Mouse (Mus musculus): Measurements from ENCODE around the gene Fam83d.
"Not testable (repeated sequence)": the region's sequence is repeated elsewhere in the genome, so short reads cannot be mapped to it uniquely, and the experiment has no call there.

Gene Fam83d

DNA sequence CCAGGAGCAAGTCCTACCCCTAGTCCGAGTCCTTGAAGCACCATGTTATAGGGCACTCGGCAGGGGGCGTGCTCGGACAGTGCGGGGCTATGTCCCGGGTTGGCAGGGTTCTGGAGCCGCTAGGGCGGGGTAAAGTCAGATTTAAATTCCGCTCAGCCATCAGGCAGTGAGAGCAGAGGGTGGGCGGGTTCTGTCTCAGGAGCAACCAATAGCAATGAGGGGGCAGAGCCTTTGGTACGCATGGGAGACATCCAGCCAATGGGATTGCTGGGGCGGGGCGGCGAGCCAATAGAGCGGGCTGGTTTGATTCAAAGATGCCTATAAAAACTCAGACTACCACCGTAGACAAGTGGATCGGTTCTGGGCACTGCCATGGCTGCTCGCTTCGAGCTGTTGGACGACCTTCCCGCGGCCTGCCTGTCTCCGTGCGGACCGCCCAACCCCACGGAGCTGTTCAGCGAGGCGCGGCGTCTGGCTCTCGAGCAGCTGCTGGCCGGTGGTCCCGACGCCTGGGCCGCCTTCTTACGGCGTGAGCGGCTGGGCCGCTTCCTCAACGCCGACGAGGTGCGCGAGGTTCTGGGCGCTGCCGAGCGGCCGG is at the start of gene Fam83d:
Gene Fam83d, plus strand, starts transcription at position 352 of the 598 bp plus-strand sequence.
- peak; percentile 91 to 94 for DNase-seq (ENCODE audit: low spot score in 2 of 2)

DNA sequence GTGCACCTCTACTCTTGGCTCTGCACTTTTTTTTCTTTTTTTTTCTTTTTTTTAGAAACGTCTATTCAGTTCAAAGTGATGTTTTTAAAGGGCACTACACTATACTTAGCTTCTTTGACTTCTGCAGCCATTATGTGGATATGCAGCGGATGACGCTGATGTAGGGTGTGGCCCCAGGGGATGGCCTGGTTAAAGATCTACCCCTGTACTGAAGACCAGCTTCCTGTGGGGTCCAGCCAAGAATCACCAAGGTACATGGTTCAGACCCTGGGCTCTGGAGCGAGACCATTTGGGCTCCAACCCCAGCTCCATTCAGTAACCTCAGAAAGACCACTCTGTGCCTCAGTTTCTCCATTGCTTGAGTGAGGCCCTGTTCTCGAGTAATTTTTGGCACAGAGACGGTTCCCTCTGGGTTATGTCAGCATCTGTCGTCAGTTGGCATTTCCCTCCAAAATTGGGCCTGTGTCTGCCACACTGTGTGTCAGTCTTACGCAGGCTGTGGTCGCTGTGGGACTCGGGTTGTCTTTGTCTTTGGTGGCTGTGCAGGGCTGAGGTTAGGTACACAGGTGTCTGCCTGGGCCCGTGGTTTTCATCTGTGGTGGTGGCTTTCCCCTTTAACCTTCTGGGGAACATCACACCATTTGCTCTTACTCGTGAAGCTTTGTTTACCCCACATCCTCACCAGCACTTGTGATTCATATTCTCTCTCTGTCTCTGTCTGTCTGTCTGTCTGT is 48.9 kb upstream of the Fam83d start:
- no peak for DNase-seq (ENCODE audit: low spot score in 2 of 2)

DNA sequence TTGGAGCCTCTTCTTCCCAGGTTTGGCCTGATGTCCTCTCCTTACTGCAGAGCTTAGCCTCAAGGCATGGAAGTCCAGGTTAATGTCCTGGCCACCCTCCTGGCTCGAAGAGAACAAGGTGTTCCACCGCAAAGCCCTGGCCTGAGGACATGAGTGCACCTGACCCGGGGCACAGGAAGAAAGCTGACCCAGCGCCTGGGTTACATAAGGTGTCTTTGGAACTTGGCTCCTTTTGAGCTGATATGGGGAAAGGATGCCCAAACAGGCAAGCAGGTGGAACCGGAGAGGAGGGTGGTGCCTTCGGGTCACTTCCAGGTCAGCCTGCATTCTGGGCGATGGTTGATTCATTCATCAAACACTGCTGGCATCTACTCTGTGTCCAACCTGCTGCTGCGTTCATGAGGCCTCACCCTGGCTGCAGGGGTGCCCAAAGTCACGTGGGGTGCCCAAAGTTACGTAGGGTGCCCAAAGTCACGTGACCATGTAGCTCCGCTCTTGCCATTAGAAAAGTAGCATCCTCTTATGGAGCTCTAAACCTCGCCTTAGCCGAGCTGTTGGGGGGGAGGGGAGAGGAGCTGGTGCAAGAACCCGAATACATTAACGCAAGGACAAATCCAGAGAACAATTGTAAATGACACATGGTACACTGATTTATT is 47.0 kb upstream of the Fam83d start:
- DNase-seq (ENCODE audit: low spot score in 2 of 2) = no peak

DNA sequence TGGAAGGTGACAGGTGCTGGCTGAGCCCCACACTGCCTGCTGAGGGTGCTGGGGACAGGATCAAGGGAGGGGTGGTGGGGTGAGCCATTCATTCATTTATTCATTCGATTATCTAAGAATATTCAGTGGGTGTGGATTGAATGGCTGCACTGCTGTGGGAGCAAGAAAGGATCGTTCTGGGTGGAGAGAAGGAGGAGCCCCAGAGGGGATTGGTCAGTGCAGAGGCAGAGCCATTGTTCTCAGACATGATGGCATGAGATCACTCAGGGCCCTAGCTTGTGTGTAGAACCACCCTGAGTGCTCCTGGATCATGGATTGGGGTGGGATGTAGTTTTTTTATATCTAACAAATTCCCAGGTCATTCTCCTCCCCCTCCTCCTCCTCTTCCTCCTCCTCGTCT is 46.4 kb upstream of the Fam83d start:
- no peak for DNase-seq (ENCODE audit: low spot score in 2 of 2)

DNA sequence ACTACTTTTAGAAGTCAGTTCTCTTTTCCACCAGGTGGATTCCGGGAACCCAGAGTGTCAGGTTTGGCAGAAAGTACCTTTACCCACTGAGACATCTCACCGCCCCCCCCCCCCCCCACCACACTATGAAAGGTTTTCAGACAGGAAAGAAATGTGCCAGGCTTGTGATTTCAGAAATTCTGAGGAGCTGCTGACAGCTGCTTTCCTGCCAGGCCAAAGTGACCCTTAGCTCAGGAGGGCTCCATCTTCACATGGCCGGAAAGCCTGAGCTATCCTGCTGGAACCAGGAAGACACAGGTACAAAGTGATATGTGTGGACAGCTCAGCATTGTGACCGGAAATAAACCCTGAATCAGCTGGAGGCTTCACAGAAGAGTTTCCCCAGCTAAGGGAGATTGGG is 45.8 kb upstream of the Fam83d start:
- no peak for DNase-seq (ENCODE audit: low spot score in 2 of 2)

DNA sequence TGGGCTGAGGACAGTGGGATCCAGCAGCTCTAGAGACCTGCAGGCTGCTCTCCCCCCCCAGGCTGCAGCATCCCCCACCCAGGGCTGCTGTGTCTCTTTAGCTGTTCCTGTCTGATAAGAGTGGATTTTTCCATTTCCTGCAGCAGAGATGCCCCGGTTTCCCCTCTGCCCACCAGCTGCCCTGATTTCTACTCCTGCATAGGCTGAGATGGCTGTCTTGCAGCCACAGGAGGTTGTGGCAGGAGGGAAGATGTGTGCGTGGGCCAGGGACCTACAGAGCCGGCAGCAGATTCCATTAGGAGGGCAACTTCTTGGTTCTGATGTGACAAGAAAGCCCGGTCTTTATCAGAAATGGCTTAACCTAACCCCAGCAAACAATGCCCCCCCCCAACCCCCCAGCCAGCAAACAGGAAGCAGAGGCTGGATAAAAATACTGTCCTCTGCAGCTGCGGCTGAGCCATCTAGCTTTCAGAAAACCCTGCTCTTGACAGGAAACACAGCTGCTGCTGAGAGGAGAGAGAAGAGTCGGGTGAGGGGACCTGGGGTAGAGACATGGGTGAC is 44.8 kb upstream of the Fam83d start:
- DNase-seq (ENCODE audit: low spot score in 2 of 2) = peak; percentile 62 to 68

DNA sequence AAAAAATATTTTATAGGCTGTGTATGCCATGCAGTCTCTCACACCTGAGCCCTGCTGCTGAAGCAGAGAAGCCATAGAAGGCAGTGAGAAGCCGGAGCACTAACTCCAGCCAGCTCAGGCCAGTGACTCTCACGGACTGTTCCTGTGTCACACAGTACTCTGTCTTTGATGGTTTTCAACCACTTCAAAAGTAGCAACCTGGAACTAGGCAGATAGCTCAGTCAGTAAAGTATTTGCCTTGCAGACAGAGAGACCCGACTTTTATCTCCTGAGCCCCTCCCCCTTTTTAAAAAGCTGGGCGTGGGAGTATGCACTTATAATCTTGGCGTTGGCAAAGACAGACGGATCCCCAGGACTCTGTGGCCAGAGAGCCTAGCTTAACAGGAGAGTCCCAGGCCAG is 44.1 kb upstream of the Fam83d start:
- no peak for DNase-seq (ENCODE audit: low spot score in 2 of 2)

DNA sequence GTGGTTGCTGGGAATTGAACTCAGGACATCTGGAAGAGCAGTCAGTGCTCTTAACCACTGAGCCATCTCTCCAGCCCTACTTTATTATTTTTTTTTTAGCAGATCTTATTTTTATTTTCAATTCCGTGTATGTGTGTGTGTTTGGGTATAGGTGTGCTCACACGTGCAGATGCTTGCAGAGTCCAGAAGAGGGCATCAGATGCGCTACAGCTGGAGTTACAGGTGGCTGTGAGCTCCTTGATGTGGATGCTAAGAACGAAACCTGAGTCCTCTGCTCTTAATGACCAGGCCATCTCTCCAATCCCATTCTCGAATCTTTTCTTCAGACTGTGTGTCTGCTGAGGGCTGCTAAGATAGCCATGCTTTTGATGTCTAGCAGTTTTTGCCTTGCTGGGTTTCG is 41.6 kb upstream of the Fam83d start:
- no peak for DNase-seq (ENCODE audit: low spot score in 2 of 2)

DNA sequence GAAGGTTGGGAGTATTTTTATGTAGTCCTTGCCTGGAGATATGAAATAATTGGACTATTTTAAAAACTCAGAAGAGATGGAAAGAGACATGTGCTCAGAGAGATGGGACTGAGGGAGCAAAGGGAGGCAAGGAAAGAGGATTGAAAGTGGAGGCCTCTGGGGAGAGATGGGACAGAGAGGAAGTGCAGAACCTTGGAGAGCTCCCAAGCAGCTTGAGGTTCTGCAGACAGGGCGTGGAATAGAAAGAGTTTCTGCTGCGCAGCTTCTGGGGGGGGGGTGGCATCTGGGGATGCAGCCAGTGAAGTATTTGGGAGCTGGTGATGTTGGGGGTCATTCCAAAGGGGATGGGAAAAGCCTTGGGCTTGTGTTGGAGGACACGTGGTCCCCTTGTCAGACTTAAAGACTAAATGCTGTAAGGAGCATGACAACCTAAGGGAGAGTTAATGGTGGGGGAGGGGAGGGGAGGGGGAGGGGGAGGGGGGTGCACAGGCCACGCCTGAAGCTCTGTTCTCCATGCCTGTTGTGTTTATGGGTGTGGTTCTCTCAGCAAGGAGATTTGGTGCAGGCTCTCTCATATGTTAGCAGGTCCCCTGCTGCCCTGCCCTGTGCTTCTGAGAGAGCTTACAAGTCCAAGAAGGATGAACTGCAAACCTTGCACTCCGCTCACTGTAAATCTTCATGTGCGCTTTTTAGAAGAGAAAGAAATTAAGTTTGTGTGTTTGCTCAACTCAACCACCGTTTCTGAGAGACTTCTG is 39.7 kb upstream of the Fam83d start:
- no peak for DNase-seq (ENCODE audit: low spot score in 2 of 2)

DNA sequence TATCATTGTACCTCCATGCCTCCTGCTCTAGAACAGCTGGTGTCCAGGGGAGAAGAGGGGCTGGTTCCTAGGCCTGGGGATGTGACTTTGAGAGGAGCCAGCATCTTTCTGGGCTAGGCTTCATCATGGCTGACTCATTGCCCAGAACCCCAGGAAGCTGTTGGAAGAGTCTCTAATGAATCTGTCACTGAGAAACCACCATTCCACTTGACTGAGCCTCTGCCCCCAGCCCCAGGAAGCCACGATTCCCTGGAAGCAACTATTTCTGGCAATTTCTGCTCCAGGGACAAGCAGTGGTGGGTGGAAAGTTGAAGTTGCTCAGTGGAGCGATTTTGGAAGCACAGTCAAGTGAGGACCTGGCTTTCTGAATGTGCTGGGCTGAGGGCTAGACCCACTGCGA is 37.0 kb upstream of the Fam83d start:
- peak in 1 of 2 experiments; percentile 44 for DNase-seq (ENCODE audit: low spot score in 2 of 2)

DNA sequence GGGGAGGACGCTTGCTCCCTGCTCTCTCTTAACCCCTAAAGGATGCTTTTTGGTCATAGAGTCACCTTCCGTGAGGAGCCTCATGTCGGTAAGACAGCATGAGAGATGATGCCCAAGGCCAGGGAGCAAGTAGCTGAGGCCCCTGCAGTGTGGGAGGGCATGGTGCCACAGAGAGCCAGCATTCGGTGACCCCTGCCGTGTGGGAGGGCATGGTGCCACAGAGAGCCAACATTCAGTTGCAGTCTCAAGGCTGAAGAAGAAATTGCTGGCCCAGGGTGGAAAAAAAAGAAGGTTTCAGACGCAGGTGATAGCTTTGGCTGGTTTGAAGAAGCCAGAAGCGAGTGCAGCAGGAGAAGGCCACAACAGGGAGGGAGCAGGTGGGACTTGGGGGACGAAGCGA is 35.4 kb upstream of the Fam83d start:
- DNase-seq (ENCODE audit: low spot score in 2 of 2) = no peak

DNA sequence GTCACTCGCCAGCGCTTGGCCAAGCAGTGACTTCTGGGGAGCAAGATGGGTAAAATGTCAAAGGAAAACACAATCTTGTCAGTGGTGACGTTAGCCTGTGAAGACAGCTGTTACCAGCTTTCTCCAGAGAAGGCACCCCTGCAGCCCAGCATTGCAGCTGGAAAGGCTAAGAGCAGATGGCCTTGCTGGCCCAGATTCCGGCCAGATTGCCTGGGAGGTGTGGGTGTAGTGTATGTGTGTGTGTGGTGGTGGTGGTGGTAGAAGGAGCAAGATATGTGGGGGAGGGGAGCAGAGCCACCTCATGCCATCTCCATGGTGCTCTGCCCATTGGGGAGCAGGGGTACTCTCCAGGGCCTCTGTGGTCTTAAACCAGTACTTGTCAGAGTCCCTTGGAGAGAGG is 34.8 kb upstream of the Fam83d start:
- DNase-seq (ENCODE audit: low spot score in 2 of 2) = peak in 1 of 2 experiments; percentile 63

DNA sequence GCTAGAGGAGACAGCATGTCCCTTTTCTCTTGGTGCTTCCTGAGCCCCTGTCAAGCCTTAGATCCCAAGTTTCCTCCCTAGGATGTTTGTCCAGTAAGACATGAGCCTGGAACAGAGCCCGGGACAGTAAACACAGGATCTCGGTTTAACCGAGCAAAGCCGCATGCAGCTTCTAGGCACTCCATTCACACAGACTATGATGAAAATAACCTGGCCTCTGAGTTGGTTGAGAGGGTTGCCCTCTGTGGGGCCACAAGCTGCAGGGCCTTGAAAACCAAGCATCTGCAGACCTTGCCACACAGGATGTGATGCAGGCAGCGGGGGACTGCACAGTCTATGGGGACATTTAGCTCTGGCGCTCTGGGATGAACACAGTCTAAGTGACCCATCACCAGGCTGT is 34.0 kb upstream of the Fam83d start:
- DNase-seq (ENCODE audit: low spot score in 2 of 2) = no peak

DNA sequence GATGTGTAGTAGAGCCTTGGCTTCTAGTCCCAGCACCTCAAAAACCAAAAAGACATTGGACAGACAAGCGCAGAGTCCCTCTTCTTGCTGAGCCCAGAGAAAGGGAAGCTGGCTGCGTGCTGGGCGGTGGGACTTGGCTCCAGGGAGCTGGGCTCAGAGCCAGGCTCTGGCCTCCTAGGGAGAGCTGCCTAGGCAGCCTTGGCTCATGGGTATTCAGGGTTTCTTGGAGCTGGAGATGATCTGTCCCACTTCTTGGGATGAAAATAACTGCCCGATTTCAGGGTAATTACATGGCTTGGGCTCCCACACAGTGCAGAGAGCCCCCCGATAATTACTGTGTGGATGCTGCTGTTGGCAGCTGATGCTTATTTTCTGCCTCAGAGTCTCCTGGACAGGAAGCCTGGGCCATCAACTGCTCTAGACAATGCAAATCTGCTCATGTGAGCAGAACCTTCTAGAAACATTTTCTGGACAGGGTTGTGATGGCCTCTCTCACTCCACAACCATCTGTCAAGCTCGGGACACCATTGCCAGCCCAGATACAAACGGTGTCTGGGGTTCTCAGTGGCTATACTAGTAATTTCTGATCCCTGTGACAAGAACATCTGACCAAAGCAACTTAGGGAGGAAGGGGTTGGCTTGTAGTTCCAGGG is 33.3 kb upstream of the Fam83d start:
- peak in 1 of 2 experiments; percentile 71 for DNase-seq (ENCODE audit: low spot score in 2 of 2)

DNA sequence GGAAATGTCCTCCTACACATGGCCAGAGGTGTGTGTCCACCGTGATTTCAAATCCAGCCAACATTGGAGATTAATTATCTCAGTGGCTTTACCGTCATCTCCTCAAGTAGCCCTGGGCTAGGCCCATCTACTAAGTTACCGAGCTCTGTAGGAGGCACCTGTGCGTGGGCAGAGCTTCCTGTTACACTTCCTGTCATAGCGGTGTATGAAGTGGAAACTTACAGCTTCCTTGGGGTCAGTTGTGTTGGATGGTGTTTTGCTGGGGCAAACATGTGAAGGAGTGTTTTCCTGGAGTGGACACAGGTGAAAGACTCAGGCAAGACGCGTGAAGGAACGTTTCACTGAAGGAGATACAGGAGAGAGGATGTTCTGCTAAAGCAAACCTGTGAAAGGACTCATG is 32.6 kb upstream of the Fam83d start:
- no peak for DNase-seq (ENCODE audit: low spot score in 2 of 2)

DNA sequence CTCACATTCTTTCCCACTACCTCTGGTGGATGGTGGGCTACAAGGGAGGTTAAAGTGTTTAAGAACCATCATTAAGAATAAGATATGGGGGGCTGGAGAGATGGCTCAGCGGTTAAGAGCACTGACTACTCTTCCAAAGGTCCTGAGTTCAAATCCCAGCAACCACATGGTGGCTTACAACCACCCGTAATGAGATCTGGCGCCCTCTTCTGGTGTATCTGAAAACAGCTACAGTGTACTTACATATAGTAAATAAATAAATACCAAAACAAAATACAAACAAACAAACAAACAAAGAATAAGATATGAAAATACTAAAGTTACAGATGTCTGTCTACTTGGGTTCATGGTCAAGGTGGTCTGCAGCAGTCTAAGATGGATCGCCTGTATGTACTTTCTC is 31.6 kb upstream of the Fam83d start:
- DNase-seq (ENCODE audit: low spot score in 2 of 2) = not testable (repeated sequence)

DNA sequence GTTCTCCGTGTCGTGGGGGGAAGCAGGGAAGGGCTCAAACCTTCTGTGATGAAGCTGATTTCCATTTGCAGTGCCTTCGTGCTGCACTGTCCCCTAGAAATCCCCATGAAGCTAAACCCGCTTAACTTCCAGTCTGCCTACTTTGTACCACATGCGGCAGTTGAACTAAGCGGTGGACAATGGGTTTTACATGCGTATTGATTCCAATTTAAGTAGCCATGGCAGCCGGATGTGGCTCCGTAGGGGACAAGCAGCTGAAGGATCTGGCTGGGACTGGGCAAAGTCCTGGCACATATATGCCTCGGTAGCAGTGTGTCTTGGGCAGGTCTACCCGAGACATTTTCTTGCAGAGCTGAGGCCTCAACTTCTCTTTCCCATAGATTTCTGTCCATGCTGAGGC is 29.3 kb upstream of the Fam83d start:
- no peak for DNase-seq (ENCODE audit: low spot score in 2 of 2)

DNA sequence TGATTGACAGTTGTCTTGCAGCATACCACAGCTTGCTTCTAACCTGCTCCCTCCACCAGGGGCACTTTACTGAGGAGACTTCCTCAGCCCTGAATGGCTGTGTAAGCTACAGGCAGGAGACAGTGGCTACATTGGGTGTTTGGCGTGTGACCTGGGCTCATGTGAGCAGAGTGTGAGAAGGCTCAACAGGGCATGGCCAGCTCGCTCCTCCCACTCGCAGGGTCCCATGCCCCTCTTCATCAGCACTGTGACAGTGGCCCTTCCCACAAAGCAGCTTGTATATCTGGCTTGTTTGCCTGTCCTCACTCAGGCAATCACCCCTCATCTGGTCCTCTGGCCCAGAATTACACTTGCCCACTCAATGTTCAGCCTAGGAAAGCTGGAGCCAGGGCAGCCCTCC is 28.8 kb upstream of the Fam83d start:
- DNase-seq (ENCODE audit: low spot score in 2 of 2) = no peak

DNA sequence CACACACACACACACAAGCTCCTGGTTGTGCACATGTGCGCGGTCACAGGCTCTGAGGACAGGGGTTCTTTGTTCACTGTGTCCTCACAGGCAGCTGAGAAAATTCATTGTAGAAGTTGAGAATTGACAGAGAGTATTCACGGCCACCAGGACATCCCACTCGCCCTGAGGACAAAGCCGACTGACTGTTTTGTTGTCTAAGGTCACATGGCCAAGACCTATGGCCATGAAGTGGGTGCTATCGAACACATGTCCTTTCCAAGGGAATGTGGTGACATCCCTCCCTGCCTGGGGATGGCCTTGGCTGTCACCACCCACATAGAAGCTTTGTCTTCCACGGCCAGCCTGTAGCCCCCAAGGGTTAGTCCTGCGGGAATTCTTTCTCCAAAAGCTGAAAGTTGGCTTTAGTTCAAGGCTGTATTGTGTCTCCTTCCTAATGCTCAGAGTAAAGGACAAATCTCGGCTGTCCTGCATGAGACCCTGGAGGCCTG is 26.8 kb upstream of the Fam83d start:
- DNase-seq (ENCODE audit: low spot score in 2 of 2) = no peak

DNA sequence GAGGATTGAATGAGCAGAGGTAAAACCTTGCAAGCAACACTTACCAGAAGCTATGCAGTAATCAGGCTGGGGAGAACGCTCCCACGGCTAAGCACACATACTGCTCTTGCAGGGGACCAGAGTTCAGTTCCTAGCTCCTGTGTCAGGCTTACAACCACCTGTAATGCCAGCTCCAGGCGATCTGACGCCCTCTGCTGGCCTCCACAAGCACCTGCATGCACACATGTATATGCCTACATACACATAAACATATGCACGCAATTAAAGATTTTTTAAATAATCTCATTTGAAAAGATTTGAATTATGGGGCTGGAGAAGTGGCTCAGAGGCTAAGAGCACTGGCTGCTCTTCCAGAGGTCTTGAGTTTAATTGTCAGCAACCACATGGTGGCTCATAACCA is 25.5 kb upstream of the Fam83d start:
- DNase-seq (ENCODE audit: low spot score in 2 of 2) = no peak

DNA sequence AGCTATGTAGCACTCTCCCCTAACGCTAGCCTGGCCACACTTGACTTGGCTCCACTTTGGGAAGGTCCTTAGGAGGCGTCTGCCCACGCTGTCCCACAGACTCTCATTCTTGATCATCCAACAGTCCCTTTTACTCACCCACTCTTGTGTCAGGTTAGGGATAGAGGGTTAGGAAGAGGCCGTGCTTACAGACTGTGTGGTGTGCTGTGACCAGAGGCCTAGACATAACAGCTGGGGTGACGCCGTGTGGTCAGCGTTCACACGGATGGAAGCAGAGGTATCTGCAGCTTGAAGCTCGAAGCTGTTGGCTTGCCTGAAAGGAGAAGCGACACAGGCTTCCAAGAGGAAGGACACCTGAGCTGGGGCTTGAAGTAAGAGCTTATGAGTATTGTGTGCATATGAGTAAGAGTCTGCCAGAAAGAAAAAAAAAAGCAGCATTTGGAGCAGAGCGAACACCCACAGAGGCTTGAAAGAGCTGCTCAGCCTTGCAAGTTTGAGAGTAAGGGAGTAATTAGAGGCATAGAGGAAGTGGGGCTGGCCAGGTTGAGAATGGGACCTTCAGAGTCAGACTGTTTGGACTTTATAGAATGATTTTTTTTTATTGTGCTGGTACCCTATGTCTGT is 24.3 kb upstream of the Fam83d start:
- DNase-seq (ENCODE audit: low spot score in 2 of 2) = no peak

Data from frontal cortex, postnatal 36 days (tissue).